Mouse (Mus musculus): ENCODE data around the gene Kpnb1. TPM values are rescaled to one million over a fixed set of nuclear protein-coding genes. Genes with fewer than 3 reads are reported as not detected.

Gene Kpnb1
- polyA plus RNA-seq, 1 experiment from 2014 or later, result 34.0 TPM

- Histone ChIP-seq H3K4me3 (peak within 1 kb of the TSS; percentile 83), H3K36me3 (peaks cover 35% of the 10 kb centered on the region), H3K9ac (peak within 1 kb of the TSS; percentile 89), H3K4me1 (peaks cover 55% of the 10 kb centered on the region), H3K27ac (replicated peaks) (peak within 1 kb of the TSS; percentile 90), H3K9me3 (no peaks in the 10 kb centered on the region), H3K4me2 (peak within 1 kb of the TSS; percentile 93), H3K27me3 (replicated peaks) (peaks cover 18% of the 10 kb centered on the region)
- WGBS, result 0% methylated on average over 31 of the region's 64 CpGs
- ATAC-seq (ENCODE audit: extremely low read depth, insufficient number of reproducible peaks, low FRiP score, low TSS enrichment), result no peak
These were observed 36.3 kb downstream of the Kpnb1 start, which contains the start of gene Tbkbp1 for GRCm38 (mm10) chr11:97151343-97151801. Gene Tbkbp1, minus strand, starts transcription at chr11:97151495.

- under 1% methylated on average over 76 of the region's 102 CpGs for WGBS
- peak; percentile 59 for ATAC-seq (ENCODE audit: extremely low read depth, insufficient number of reproducible peaks, low FRiP score, low TSS enrichment)
- Histone ChIP-seq H3K4me3 (peak overlapping the region; percentile 83), H3K9me3 (no peaks in the 10 kb centered on the region), H3K4me2 (peak overlapping the region; percentile 93), H3K27me3 (replicated peaks) (peaks cover 20% of the 10 kb centered on the region), H3K36me3 (peaks cover 35% of the 10 kb centered on the region), H3K4me1 (peaks cover 62% of the 10 kb centered on the region), H3K27ac (replicated peaks) (peak overlapping the region; percentile 90), H3K9ac (peak overlapping the region; percentile 89)
These were observed 37.0 kb downstream of the Kpnb1 start for GRCm38 (mm10) chr11:97150411-97151330.

GRCm38 (mm10) chr11:97149995-97150410, 37.7 kb downstream of the Kpnb1 start:
- Histone ChIP-seq H3K36me3 (peaks cover 33% of the 10 kb centered on the region), H3K27me3 (replicated peaks) (peaks cover 20% of the 10 kb centered on the region), H3K4me2 (peak overlapping the region; percentile 93), H3K9ac (peak overlapping the region; percentile 89), H3K27ac (replicated peaks) (peak overlapping the region; percentile 90), H3K4me3 (peak overlapping the region; percentile 83), H3K4me1 (peaks cover 62% of the 10 kb centered on the region), H3K9me3 (no peaks in the 10 kb centered on the region)
- 6% methylated on average over 14 of the region's 14 CpGs for whole genome bisulfite sequencing
- no peak for ATAC-seq (ENCODE audit: extremely low read depth, insufficient number of reproducible peaks, low FRiP score, low TSS enrichment)

GRCm38 (mm10) chr11:97149026-97149425, 38.7 kb downstream of the Kpnb1 start:
- 34% methylated on average over 9 of the region's 9 CpGs for WGBS
- ATAC-seq (ENCODE audit: extremely low read depth, insufficient number of reproducible peaks, low FRiP score, low TSS enrichment), result no peak

GRCm38 (mm10) chr11:97148591-97148990, 39.1 kb downstream of the Kpnb1 start:
- 36% methylated on average over 12 of the region's 12 CpGs for WGBS

More at GRCm38 (mm10) chr11:97149026-97149425, 38.7 kb downstream of the Kpnb1 start:
- Histone ChIP-seq H3K36me3 (peaks cover 36% of the 10 kb centered on the region), H3K4me3 (peak overlapping the region; percentile 83), H3K27ac (replicated peaks) (peak overlapping the region; percentile 90), H3K4me2 (peak overlapping the region; percentile 93), H3K27me3 (replicated peaks) (peaks cover 20% of the 10 kb centered on the region), H3K4me1 (peaks cover 62% of the 10 kb centered on the region), H3K9ac (peak overlapping the region; percentile 89), H3K9me3 (no peaks in the 10 kb centered on the region)

GRCm38 (mm10) chr11:97147333-97147732, 40.3 kb downstream of the Kpnb1 start:
- H3K9ac ChIP-seq, result peak overlapping the region; percentile 44; the same call in 1 of the 2 replicates
- peaks cover 53% of the 10 kb centered on the region for H3K4me1 ChIP-seq
- peak overlapping the region; percentile 93 for H3K4me2 ChIP-seq
- H3K27ac ChIP-seq (replicated peaks), result no peak overlapping the region
- 60% methylated on average over 8 of the region's 8 CpGs for WGBS
- ATAC-seq (ENCODE audit: extremely low read depth, insufficient number of reproducible peaks, low FRiP score, low TSS enrichment), result no peak
- peak overlapping the region; percentile 83; the same call in 1 of the 2 replicates for H3K4me3 ChIP-seq
- H3K9me3 ChIP-seq, result no peaks in the 10 kb centered on the region
- H3K27me3 ChIP-seq (replicated peaks), result peaks cover 17% of the 10 kb centered on the region
- peaks cover 41% of the 10 kb centered on the region for H3K36me3 ChIP-seq

More at GRCm38 (mm10) chr11:97148591-97148990, 39.1 kb downstream of the Kpnb1 start:
- Histone ChIP-seq H3K27me3 (replicated peaks) (peaks cover 18% of the 10 kb centered on the region), H3K4me1 (peaks cover 62% of the 10 kb centered on the region), H3K27ac (replicated peaks) (peak overlapping the region; percentile 90), H3K9ac (peak overlapping the region; percentile 89), H3K4me2 (peak overlapping the region; percentile 93), H3K4me3 (peak overlapping the region; percentile 83), H3K9me3 (no peaks in the 10 kb centered on the region), H3K36me3 (peaks cover 38% of the 10 kb centered on the region)
- no peak for ATAC-seq (ENCODE audit: extremely low read depth, insufficient number of reproducible peaks, low FRiP score, low TSS enrichment)

GRCm38 (mm10) chr11:97146724-97147123, 41.0 kb downstream of the Kpnb1 start:
- Histone ChIP-seq H3K27me3 (replicated peaks) (peaks cover 23% of the 10 kb centered on the region), H3K9me3 (no peaks in the 10 kb centered on the region), H3K27ac (replicated peaks) (no peak overlapping the region), H3K4me3 (peak overlapping the region; percentile 83; the same call in 1 of the 2 replicates), H3K9ac (peak overlapping the region; percentile 57), H3K4me1 (peaks cover 47% of the 10 kb centered on the region), H3K36me3 (peaks cover 43% of the 10 kb centered on the region), H3K4me2 (peak overlapping the region; percentile 93)
- no peak for ATAC-seq (ENCODE audit: extremely low read depth, insufficient number of reproducible peaks, low FRiP score, low TSS enrichment)
- 7% methylated on average over 8 of the region's 8 CpGs for WGBS

GRCm38 (mm10) chr11:97145951-97146350, 41.7 kb downstream of the Kpnb1 start:
- Histone ChIP-seq H3K4me1 (peaks cover 47% of the 10 kb centered on the region), H3K36me3 (peaks cover 43% of the 10 kb centered on the region), H3K4me2 (no peak overlapping the region), H3K9ac (no peak overlapping the region), H3K27ac (replicated peaks) (no peak overlapping the region), H3K4me3 (no peak overlapping the region), H3K27me3 (replicated peaks) (peaks cover 31% of the 10 kb centered on the region), H3K9me3 (no peaks in the 10 kb centered on the region)
- 59% methylated on average over 9 of the region's 9 CpGs for WGBS
- ATAC-seq (ENCODE audit: extremely low read depth, insufficient number of reproducible peaks, low FRiP score, low TSS enrichment), result no peak

GRCm38 (mm10) chr11:97145320-97145719, 42.4 kb downstream of the Kpnb1 start:
- Histone ChIP-seq H3K4me1 (peaks cover 46% of the 10 kb centered on the region), H3K27me3 (replicated peaks) (peaks cover 37% of the 10 kb centered on the region), H3K4me3 (no peak overlapping the region), H3K9ac (0 out of 2 replicates have a peak overlapping the region, but pooled peaks have one; percentile 1), H3K27ac (replicated peaks) (no peak overlapping the region), H3K9me3 (no peaks in the 10 kb centered on the region), H3K36me3 (peaks cover 43% of the 10 kb centered on the region), H3K4me2 (no peak overlapping the region)
- 39% methylated on average over 2 of the region's 2 CpGs for WGBS
- ATAC-seq (ENCODE audit: extremely low read depth, insufficient number of reproducible peaks, low FRiP score, low TSS enrichment), result no peak

- Histone ChIP-seq H3K9me3 (no peaks in the 10 kb centered on the region), H3K4me3 (no peak overlapping the region), H3K4me1 (peaks cover 40% of the 10 kb centered on the region), H3K27me3 (replicated peaks) (peaks cover 52% of the 10 kb centered on the region), H3K4me2 (no peak overlapping the region), H3K36me3 (peaks cover 46% of the 10 kb centered on the region), H3K9ac (no peak overlapping the region), H3K27ac (replicated peaks) (no peak overlapping the region)
- 68% methylated on average over 9 of the region's 9 CpGs for WGBS
- ATAC-seq (ENCODE audit: extremely low read depth, insufficient number of reproducible peaks, low FRiP score, low TSS enrichment), result no peak
These were observed 44.3 kb downstream of the Kpnb1 start for GRCm38 (mm10) chr11:97143196-97143900.

- H3K9me3 ChIP-seq, result no peaks in the 10 kb centered on the region
- 60% methylated on average over 8 of the region's 8 CpGs for WGBS
- H3K4me1 ChIP-seq, result peaks cover 30% of the 10 kb centered on the region
- ATAC-seq (ENCODE audit: extremely low read depth, insufficient number of reproducible peaks, low FRiP score, low TSS enrichment), result no peak
- H3K4me3 ChIP-seq, result no peak overlapping the region
- H3K27me3 ChIP-seq (replicated peaks), result peaks cover 55% of the 10 kb centered on the region
- no peak overlapping the region for H3K4me2 ChIP-seq
- no peak overlapping the region for H3K27ac ChIP-seq (replicated peaks)
- H3K9ac ChIP-seq, result no peak overlapping the region
- H3K36me3 ChIP-seq, result peaks cover 43% of the 10 kb centered on the region
These were observed 45.5 kb downstream of the Kpnb1 start for GRCm38 (mm10) chr11:97142159-97142608.
